Mouse (Mus musculus) kidney, postnatal 25 days (tissue): ENCODE results near the gene Scn8a.
A peak's percentile ranks its signal among the peaks of the same experiment; 100 is the strongest.

Source experiments
- DNase-seq, 2 experiments: peaks; one replicate each; pipeline ENCODE4 v3.0.0; 2021; ENCODE audit warnings: mixed read lengths in 2 of 2

Scn8a gene

DNA sequence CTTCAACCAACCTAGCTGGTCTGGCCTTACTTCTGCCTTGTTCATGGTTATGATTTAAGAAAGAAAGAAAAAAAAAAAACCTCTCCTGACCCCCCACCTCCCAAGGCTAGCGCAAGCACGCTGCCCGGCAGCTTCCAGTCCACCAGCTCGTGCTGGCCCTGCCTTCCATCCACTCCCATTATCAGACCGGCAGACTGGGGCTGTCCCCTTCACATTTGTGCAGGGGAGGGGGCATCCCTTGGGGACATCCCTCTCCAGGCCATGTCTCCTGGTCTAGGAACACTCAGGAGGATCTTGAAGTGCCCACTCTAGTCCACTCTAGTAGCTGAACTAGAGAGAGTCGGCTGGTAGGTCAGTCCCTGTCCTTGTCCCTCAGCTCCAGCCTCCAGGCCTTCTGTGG, 174.9 kb downstream of the Scn8a start:
- DNase-seq, result no peak

DNA sequence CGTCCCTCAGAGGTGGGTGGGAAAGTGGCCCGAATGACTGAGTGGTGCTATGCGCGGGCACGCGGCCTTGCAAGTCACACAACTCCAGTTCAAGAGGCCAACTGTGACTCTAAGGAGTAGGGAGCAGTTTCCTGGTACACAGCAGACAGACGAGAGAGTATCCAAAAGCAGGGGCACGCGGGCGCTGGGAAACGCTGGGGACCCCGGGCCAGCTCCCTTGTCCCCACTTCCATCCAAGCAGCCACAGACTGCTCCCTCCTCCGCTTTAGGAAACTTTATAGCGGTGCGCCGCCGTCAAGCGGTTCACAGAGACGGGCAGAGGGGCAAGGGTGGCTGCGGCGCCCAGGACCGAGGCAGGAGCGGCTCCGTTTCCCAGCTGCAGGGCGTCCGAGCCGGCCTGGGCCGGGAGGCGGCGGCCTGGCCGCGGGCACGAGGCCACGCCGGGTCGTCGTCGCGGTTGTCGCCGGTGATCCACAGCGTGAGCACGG, 176.4 kb downstream of the Scn8a start:
- no peak for DNase-seq

- peak; percentile 39 to 56 for DNase-seq
Measured at GRCm38 (mm10) chr15:101046527-101047193, 177.0 kb downstream of the Scn8a start.

DNA sequence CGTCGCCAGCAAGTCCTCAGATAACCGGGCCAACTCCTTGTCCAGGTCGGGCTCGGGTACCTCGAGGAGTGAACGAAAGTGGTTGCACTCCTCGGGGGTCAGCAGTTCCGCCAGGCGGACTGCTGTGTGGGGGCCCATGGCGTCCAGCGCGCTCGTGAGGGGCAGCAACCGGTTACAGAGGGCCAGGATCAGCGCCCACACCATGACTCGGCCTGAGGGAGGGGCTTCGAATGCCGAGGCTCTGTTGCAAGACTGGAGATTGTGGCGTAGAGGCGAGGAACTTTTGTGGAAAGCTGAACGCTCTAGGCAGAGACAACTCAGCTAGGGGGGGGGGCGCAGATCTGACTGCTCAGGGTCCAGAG, 177.5 kb downstream of the Scn8a start, which contains the start of gene Gm47841:
Gm47841 (minus strand) TSS at position 204 of the 362 bp plus-strand sequence.
- DNase-seq, result no peak

GRCm38 (mm10) chr15:101048338-101048896, 178.8 kb downstream of the Scn8a start:
- no peak for DNase-seq

DNA sequence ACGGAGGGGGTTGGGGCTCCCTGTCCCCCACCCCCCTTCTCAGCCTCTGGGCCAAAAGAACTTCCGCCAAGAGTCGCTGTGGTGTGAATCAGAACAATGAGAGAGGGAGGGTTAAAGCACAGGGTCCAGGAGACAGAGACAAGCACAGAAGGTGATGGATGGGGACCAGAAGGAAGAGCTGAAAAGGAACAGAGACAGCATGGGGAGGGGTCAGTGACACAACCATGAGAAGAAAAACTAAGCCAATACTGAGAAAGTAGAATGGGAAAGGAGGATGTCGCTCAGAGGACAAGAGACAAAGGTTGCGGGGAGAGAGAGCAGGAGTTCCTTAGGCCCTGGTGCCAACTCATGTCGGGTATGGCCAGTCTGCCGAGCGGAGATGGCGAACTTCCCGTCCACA, 182.2 kb downstream of the Scn8a start:
- no peak for DNase-seq

DNA sequence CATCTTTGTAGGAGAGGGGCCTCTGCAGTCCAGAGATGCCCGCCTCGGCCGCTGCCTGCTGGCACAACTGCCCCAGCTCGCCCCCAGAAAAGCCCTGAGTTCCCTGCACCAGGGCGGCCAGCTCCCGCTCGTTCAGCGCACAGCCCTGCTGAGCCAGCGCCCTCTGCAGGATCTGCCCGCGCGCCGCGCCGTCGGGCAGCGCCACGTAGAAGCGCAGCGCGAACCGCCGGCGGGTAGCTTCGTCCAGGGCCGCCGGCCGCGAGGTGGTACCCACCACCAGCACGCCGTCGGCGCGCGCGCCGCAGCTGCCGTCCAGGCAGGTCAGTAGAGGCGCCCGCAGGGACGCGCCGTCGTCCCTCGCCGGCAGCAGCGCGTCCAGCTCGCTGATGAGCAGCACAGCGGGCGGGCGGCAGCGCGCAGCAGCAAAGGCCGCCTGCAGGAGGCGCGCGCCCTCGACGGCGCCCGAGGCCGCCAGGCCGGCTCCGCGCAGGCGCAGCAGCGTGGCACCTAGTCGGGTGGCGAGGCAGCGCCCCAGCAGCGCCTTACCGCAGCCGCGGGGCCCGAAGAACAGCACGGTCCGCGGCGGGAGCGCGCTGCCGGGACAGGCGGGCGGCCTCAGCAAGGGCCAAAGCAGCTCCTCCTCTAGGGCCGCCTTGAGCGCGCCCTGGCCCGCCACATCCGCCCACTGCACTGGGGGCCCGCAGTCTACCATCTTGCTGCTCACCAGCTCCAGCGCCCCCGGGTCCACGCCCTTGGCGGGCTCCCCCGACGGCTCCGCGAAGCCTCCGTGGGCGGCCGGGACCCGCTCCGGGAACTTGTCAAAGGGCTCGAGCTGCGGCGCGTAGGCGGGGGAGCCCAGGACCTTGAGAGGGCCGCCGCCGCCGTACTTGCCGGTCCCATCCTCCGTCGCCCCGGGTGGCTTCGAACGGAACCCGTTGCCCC, 183.2 kb downstream of the Scn8a start:
- DNase-seq, result no peak

- DNase-seq, result no peak
Measured at GRCm38 (mm10) chr15:101053832-101054459, 184.3 kb downstream of the Scn8a start.

DNA sequence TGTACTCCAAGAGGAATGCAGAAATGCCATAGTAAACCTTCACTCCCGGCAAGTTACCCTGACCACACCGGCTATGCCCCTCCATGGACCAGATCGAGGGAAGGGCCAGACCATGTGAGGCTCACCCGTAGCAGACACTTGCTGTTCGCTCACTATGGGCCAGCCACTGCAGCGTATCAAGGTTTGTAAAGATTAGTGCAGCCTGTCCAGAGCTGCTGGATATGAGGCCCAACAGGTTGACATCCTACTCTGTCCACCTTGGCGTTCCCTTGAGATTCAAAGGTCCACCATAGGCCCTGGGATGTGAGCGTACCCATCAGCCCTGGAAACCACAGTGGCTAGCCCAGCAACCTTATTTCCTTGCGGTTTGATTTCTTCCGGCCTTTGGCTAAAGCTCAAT, 184.9 kb downstream of the Scn8a start:
- DNase-seq, result no peak

DNA sequence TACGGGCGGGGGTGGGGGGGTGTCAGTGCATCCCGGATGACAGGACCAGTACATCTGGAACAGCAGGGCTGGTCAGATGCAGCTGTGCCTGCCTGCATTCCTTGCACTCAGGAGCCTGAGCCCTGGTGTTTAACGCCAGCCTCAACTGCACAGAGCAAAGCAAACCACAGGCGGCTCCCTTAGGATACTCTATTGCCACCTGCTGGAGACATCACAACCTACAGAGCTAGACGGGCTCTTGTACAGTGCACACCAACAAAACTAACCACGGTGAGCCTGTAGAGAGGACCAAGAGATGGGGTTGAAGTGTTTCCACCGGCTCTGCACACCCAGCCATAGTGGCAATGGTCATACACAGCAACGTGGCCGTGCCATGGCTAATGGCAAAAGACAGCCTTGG, 186.6 kb downstream of the Scn8a start:
- peak; percentile 73 to 78 for DNase-seq

GRCm38 (mm10) chr15:101059570-101060279, 190.1 kb downstream of the Scn8a start:
- no peak for DNase-seq

DNA sequence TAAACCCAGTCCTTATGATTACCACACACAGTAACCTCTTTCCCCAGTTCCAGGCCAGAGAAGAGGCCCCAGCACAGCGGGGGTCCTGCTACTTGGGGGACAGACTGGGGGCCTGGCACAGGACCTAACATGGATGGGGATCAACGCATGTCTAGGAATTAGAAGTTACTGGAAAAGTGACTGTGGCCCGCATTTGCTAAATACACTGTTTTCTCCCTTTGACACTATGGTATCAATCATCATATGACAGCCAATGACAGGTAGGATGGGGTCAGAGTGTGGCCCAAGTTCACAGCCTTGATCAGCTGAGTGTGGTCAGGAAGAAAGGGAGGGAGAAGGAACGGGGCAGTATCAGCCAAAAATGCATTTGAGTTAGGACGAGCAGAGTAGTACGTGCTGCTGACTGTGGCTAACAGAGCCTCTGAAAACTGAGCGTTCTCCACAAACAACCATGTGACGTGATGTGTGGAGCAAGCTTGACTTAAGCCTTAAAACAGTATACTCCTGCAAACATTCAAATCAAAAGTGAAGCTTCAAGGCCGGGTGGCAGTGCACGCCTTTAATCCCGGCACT, 190.7 kb downstream of the Scn8a start:
- no peak for DNase-seq

- DNase-seq, result peak; percentile 39 to 70
Measured at GRCm38 (mm10) chr15:101065069-101065468, 195.4 kb downstream of the Scn8a start.

- peak in 1 of 2 experiments; percentile 55 for DNase-seq
Measured at GRCm38 (mm10) chr15:101066364-101066847, 196.7 kb downstream of the Scn8a start.

DNA sequence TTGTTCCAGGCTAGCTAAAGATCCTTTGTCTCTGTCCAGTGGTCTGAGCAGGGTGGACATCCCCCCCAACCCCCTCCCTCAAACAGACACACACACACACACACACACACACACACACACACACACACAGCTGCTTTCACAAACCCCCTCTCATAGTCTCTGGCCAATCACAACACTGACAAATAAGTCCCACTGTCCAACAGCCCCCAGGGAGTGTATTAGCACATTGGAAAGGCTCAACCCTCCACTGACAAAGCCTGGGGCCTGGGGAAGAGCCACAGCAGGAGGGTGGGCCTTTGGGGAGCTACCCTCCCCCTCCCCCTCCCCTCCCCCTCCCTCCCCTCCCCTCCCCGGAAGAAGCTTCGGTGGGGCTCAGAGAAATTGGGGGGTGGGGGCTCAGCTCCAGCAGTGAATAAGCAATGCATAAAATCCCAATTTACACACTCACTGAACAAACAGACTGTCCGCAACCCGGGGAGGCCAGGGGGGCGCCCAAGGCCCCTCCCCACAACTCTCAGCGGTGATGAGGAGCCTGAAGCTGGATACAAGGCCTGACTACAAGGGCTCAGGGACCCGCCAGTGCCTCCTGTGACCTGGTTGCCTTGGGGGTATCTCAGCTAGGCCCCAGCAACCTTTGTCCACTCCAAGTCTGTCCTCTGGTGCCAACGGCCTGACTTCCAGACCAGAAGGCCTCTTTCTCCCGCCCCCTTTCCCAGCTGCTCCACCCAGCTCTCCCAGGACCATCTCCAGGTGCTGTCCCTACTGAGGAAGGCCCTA, 197.4 kb downstream of the Scn8a start:
- DNase-seq, result peak; percentile 67 to 86

DNA sequence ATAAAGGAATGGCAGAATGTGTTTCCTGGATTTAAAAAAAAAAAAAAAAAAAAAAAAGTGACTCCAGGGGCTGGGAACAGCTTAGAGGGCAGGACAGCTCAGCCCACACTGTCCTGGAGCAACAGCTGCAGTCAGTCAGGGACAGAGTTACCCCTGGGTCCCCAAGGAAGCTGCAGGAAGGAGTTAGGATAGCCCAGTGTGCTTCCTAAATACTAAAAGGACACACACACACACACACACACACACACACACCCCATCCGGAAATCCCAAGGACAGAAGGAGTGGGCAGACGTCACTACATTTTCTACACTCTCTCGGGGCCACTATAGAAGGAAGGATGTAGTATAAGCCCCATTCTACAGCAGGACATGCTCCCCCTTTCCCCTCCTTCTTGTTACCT, 198.4 kb downstream of the Scn8a start:
- DNase-seq, result peak; percentile 63 to 81

GRCm38 (mm10) chr15:101068671-101069070, 199.0 kb downstream of the Scn8a start:
- peak; percentile 34 to 74 for DNase-seq

DNA sequence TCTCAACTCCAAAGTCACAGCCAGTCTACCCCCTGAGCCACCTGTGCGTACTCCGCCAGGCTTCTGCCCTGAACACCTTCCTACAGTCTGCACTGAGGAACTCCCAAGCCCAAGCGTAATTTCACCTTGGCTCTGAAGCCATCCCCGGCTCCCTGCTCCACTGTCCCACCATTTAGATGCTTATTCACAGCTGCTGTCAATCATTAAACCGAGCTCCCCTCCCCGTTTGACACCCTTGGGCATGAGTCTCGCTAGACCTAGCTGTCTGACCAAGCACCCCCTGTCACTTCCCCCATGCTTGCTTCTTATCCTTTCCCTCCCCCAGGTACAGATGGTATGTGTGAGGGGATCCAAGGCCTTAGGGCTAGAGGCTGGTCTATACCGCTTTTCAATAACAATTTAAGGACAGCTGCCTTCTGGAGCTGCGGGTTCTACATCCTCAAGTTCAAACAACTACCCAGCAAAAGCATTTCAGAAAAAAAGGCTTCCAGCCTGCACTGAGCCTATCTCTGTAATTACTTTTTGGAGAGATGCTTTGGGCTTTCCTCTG, 200.1 kb downstream of the Scn8a start:
- peak; percentile 83 to 92 for DNase-seq

- DNase-seq, result peak; percentile 68 to 89
Measured at GRCm38 (mm10) chr15:101070762-101071161, 201.1 kb downstream of the Scn8a start.

DNA sequence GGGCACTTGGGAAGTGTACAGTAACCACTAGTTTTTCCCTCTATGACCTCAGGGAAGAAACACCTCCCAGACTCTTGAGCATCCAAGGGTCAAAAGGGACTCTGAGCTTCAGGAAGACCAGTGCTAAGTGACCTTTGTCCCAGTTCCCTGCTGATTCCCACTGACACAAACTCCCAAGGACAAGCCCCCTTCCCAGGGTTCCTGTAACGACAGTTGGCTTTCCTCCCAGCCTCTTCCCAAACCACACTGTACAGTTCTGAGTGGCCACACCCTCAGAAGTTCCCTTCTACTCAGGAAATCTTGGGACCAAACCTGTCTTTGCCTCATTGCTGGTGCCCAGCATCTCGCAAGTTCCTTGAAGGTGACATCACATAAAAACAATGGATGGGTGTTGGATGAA, 203.1 kb downstream of the Scn8a start:
- DNase-seq, result peak in 1 of 2 experiments; percentile 32

GRCm38 (mm10) chr15:101074067-101074466, 204.4 kb downstream of the Scn8a start:
- DNase-seq, result no peak
